Mouse (Mus musculus) mature B cell (primary cell): ENCODE data around the gene Slc7a11.

Experiments
- in situ Hi-C: fragments of 300-500 bp; cut with MboI; formaldehyde crosslinking; loops from 2 replicates; pipeline ENCODE4 v1.14.3; 2019

The Slc7a11 gene

GRCm38 (mm10) chr3:50307339-50308327 is 135.8 kb downstream of the Slc7a11 start:
- in situ Hi-C loops: no loop called here

GRCm38 (mm10) chr3:50306334-50306733 is 137.1 kb downstream of the Slc7a11 start:
- in situ Hi-C loops: no loop called here

GRCm38 (mm10) chr3:50304137-50304536 is 139.3 kb downstream of the Slc7a11 start:
- in situ Hi-C loops: no loop called here

- in situ Hi-C loops: no loop called here
These were observed 140.8 kb downstream of the Slc7a11 start for GRCm38 (mm10) chr3:50302648-50303047.

DNA sequence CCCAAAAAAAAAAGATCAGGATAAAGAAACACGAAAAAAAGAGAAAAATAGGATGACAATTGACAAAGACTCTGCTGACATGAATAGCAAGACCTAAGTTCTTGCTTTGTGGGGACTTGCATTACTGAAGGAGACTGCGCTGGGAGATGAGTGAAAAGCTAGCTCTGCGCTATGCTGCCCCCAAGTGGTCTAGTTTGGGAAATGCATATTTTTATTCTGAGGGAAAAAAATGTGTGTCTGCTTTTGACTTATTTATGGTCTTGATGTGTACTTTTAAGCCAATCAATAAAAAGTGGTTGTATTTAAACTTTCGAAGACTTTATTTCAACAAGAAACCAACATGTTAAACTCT is 142.5 kb downstream of the Slc7a11 start:
- in situ Hi-C loops: no loop called here

GRCm38 (mm10) chr3:50300002-50300951 is 143.1 kb downstream of the Slc7a11 start:
- in situ Hi-C loops: no loop called here

DNA sequence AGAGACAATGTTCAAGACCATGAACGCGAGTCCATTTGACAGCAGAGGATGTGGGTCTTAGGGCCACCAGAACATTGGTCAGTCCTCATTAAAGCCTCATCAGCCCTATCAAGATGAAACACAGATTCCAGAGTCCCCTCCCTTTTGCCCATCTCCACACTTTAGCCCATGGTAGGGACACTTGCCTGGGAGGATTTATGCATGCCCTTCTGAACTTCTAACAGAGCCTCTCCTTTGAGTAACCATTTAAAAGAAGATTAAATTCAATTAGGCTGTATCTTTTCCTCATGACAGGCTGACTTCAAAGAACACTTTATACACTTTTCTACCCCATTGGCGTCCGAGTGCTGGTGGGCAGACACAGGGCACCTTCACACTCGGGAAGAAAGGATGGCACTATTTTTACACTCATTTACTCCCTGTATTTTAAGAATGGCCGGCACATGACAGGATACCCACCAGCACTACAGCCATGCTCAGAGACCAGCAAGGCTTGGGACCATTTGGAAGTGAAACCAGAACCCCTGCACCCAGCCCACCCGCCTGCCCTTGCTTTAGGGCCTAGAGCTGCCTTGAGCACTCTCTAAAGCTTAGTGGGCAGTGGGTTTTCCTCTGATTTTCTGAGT is 144.9 kb downstream of the Slc7a11 start:
- in situ Hi-C loops: no loop called here

DNA sequence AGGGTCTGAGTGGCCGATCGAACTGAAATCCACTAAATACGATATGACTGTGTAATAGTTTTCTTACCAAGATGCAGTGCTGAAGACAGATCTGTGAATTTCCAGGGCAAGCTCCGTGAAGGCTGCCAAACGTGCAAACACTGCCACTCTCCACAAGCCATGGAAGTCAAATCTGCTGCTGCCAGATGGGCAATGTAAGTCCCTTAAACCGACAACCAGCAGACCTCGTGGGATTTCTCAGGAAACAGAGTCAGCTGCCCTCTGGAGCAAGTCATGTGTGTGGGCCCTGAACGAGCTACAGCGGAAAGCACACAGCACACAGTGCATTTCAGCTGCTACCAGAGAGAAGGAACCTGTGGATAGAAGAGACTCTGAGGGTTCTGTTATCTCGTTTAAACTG is 146.5 kb downstream of the Slc7a11 start:
- in situ Hi-C loops: no loop called here

GRCm38 (mm10) chr3:50275023-50275422 is 168.4 kb downstream of the Slc7a11 start:
- in situ Hi-C loops: no loop called here

DNA sequence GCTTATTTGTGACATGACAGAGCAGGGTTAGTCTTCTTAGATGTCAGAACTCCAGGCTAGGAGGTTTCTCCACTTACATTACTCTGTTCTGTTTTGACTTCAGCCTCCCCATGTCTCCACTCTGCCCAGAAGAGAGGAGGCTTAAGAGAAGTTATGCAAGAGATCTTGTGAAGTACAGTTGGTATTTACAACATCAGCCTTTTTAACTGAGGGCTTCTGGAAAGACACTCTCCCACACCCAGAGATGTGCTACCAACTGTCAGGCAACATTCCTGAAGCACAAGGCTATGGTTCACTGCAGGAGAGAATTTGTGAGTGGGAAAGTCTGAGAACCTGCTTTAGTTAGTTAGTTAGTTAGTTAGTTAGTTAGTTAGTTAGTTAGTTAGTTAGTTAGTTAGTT is 171.2 kb downstream of the Slc7a11 start:
- in situ Hi-C loops: no loop called here

DNA sequence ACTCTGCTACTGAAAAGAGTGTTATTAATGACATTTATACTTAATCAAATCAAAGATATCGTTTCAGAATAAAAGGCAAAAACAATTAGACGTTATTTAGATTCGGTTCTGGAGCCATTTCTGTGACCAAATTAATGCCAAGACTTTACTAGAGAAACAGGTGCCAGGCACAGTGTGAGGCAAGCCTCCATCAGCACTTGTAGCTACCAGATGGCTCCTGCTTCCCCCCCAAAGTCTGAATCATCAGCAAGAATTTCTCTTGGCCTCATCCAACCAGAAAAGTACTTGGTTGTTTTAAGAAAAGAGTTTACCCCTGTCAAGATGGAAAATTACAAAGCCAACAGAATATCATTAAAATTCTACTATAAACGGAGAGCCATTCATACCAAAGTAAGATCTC is 173.7 kb downstream of the Slc7a11 start:
- in situ Hi-C loops: no loop called here

- in situ Hi-C loops: no loop called here
These were observed 180.8 kb downstream of the Slc7a11 start for GRCm38 (mm10) chr3:50262547-50263087.

- in situ Hi-C loops: no loop called here
These were observed 181.3 kb downstream of the Slc7a11 start for GRCm38 (mm10) chr3:50262066-50262465.

DNA sequence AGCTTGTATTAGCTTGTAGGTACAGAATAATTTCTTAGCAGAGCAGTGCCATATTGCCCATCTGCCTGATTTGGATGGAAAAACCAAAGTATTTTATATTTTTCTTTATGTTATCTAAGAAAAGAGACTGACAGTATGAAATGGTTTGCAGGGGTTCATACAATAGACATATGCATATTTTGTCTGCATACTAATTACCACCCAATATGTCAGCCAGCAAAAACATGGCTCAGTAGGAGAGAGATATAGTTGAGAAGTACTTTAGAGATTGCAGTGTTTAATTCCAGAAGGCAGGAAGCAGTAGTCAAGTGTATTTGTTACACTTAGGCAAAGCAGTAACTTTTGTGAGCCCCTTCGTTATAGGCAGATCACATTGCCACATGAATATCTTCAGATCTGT is 182.7 kb downstream of the Slc7a11 start:
- in situ Hi-C loops: no loop called here

- in situ Hi-C loops: no loop called here
These were observed 184.6 kb downstream of the Slc7a11 start for GRCm38 (mm10) chr3:50258852-50259251.

GRCm38 (mm10) chr3:50249598-50250300 is 193.7 kb downstream of the Slc7a11 start:
- in situ Hi-C loops: no loop called here

- in situ Hi-C loops: no loop called here
These were observed 207.4 kb downstream of the Slc7a11 start for GRCm38 (mm10) chr3:50235990-50236389.

GRCm38 (mm10) chr3:50233144-50233543 is 210.3 kb downstream of the Slc7a11 start:
- in situ Hi-C loops: no loop called here

DNA sequence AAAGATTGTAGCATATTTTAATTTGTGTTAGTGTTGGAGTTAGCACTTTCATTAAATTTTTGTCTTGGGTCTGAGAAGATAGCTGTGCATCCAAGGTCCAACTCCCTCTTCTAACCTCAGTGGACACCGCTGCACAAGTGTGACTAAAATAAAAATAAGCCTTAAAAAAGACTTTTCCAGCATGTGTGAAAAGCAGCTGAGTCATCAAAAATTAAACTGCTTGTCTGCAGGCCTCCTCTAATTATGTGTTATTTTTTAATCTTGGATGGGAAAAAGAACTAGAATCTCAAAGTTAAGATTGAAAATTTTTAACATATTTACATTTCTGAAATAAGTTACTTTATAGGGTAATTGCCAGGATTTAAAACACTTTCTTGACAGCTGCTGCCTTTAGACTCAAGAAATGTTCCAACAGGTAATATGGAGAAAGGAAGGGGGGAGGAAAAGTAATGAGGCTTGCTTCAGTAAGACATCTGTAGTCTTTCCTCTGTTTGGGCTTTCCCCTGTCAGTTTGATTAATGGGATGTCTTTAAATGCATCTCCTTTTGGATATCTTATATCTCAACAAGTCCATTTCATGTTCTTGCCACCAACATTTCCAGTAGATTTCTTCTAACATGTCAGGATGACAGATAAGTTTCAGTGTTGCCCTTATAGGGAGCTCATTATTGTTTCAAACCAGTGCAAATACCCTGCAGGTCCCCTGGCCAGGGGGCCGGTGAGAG is 218.9 kb downstream of the Slc7a11 start:
- in situ Hi-C loops: no loop called here

DNA sequence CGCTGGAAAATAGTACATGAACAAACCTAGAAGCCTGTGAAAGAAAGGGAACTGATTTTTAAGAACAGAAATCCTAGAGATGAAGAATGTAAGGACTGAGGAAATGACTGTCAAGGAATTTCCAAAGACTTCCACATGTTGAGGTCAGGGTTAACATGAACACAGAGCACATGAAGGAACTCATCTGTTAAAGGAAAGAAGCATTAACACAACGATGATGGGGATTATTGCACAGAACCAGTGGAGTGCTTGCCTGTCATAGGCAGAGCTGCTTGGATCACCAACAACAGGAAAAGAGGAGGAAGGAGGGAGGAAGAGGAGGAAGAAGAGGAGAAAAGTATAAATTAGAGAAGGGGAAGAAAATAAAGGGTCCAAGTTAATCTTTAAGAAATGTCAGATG is 223.0 kb downstream of the Slc7a11 start:
- in situ Hi-C loops: no loop called here
